Mouse (Mus musculus) hindbrain, embryonic 15.5 days (tissue): Measurements from ENCODE around the gene Pde3a. TPM values are rescaled to one million over a fixed set of nuclear protein-coding genes. Genes with fewer than 3 reads are reported as not detected.
"Not testable (repeated sequence)": the region's sequence is repeated elsewhere in the genome, so short reads cannot be mapped to it uniquely, and the experiment has no call there.

Experiments
- ATAC-seq: fragments of 200-750 bp; cut with Nextera tagmentation; 2 replicates; pipeline ENCODE4 v1.8.0; 2017; ENCODE audit warnings: low read depth, moderate number of reproducible peaks, moderate TSS enrichment; ENCODE audit not compliant: low FRiP score
- H3K27ac ChIP-seq: fragments of 300-500 bp; sonication (generic); replicated peaks from 2 replicates; pipeline ENCODE4 v1.5.1; 2015; ENCODE audit warnings: mild to moderate bottlenecking, inconsistent platforms
- H3K27me3 ChIP-seq: fragments of 300-500 bp; sonication (generic); 2 replicates; pipeline ENCODE4 v1.6.1; 2015; ENCODE audit warnings: control low read depth, inconsistent platforms
- H3K36me3 ChIP-seq: fragments of 300-500 bp; sonication (generic); 2 replicates; pipeline ENCODE4 v1.6.1; 2015; ENCODE audit warnings: control low read depth, inconsistent platforms
- H3K4me1 ChIP-seq: fragments of 300-500 bp; sonication (generic); replicated peaks from 2 replicates; pipeline ENCODE4 v1.6.1; 2015; ENCODE audit warnings: control low read depth, inconsistent platforms
- H3K4me2 ChIP-seq: fragments of 300-500 bp; sonication (generic); 2 replicates; pipeline ENCODE4 v1.6.1; 2015; ENCODE audit warnings: moderate library complexity, mild to moderate bottlenecking, inconsistent platforms
- H3K4me3 ChIP-seq: fragments of 300-500 bp; sonication (generic); 2 replicates; pipeline ENCODE4 v1.5.1; 2015; ENCODE audit warnings: mild to moderate bottlenecking, inconsistent platforms
- H3K9ac ChIP-seq: fragments of 300-500 bp; sonication (generic); 2 replicates; pipeline ENCODE4 v1.6.1; 2015; ENCODE audit warnings: inconsistent platforms
- H3K9me3 ChIP-seq: fragments of 300-500 bp; sonication (generic); 2 replicates; pipeline ENCODE4 v1.6.1; 2016; ENCODE audit warnings: control low read depth, inconsistent platforms
- WGBS: fragments of 180-500 bp; shearing (Covaris S2); methylation state at CpG from one replicate; pipeline ENCODE4 v1.1.7; 2015; 5-methylcytosine and 5-hydroxymethylcytosine counted together
- polyA plus RNA-seq: library from polyadenylated mRNA; unstranded; fragments of >200 nt; fragmentation: Nextera tagmentation; extraction: Ambion mirVana; gene quantifications from 2 replicates; pipeline ENCODE4 v1.2.1, GENCODE M21; 2015

The Pde3a gene
- polyA plus RNA-seq, 1 experiment from 2014 or later: 2.5 TPM

DNA sequence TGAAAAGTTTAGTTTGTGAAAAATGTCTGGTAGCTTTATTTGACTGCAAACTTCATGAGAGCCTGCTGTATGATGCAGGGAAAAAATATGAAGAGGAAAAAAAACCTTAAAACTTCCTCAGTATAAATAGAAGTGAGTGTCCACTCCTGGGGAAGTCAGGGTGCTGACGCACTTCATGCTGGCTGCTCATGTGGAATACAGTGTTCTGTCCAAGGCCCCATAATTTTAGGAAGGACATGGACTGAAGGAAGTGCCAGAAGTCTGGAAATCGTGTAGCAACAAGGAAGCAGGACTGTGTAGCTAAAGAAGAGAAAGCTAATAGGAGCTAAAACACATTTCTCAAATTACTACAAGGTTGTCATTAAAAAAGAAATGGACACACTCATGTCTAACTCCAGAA lies 59.4 kb downstream of the Pde3a start:
- Histone ChIP-seq H3K4me3 (no peak overlapping the region), H3K4me2 (no peak overlapping the region), H3K9ac (no peak overlapping the region), H3K36me3 (no peaks in the 10 kb centered on the region), H3K27ac (no peak overlapping the region), H3K9me3 (no peaks in the 10 kb centered on the region), H3K27me3 (no peaks in the 10 kb centered on the region), H3K4me1 (no peaks in the 10 kb centered on the region)
- no peak for ATAC-seq
- WGBS: 84% methylated on average over 2 of the region's 2 CpGs

GRCm38 (mm10) chr6:141309872-141310271 lies 60.8 kb downstream of the Pde3a start:
- ATAC-seq: no peak
- Histone ChIP-seq H3K27me3 (no peaks in the 10 kb centered on the region), H3K27ac (no peak overlapping the region), H3K4me3 (no peak overlapping the region), H3K9ac (no peak overlapping the region), H3K4me1 (no peaks in the 10 kb centered on the region), H3K4me2 (no peak overlapping the region), H3K36me3 (no peaks in the 10 kb centered on the region), H3K9me3 (no peaks in the 10 kb centered on the region)
- WGBS: 38% methylated on average over 3 of the region's 3 CpGs

DNA sequence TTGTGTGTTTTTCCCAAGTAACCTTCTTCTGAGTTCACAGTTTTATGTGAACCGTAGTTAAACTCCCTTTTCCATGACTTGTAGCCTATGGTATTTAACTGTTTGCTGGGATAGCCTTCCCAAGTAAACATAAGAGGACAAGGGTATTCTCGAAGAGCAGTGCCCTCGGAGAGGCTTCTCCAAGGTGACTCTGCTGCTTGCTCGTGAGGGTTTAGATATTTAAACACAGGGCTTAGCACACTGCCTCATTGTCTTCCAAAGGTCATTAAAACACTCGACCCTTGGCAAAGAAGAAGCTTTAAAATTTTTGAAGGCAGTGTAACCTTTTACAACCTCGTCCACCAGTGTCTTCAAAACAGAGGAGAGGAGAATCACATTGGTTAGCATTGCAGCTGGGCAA lies 61.3 kb downstream of the Pde3a start:
- H3K27ac ChIP-seq: no peak overlapping the region
- H3K9me3 ChIP-seq: no peaks in the 10 kb centered on the region
- 66% methylated on average over 6 of the region's 6 CpGs for WGBS
- H3K36me3 ChIP-seq: no peaks in the 10 kb centered on the region
- ATAC-seq: no peak
- no peaks in the 10 kb centered on the region for H3K27me3 ChIP-seq
- H3K4me2 ChIP-seq: no peak overlapping the region
- H3K4me1 ChIP-seq: no peaks in the 10 kb centered on the region
- H3K4me3 ChIP-seq: no peak overlapping the region
- H3K9ac ChIP-seq: no peak overlapping the region

GRCm38 (mm10) chr6:141311615-141312014 lies 62.5 kb downstream of the Pde3a start:
- Histone ChIP-seq H3K27me3 (no peaks in the 10 kb centered on the region), H3K9ac (no peak overlapping the region), H3K4me3 (no peak overlapping the region), H3K27ac (no peak overlapping the region), H3K9me3 (no peaks in the 10 kb centered on the region), H3K4me1 (no peaks in the 10 kb centered on the region), H3K4me2 (no peak overlapping the region), H3K36me3 (no peaks in the 10 kb centered on the region)
- no peak for ATAC-seq
- WGBS: 88% methylated on average over 6 of the region's 6 CpGs

- H3K4me1 ChIP-seq: no peaks in the 10 kb centered on the region
- no peak overlapping the region for H3K4me2 ChIP-seq
- H3K9ac ChIP-seq: no peak overlapping the region
- H3K27ac ChIP-seq: no peak overlapping the region
- H3K4me3 ChIP-seq: no peak overlapping the region
- no peaks in the 10 kb centered on the region for H3K9me3 ChIP-seq
- H3K27me3 ChIP-seq: no peaks in the 10 kb centered on the region
- no peak for ATAC-seq
- H3K36me3 ChIP-seq: no peaks in the 10 kb centered on the region
- WGBS: 93% methylated on average over 4 of the region's 4 CpGs
Measured at GRCm38 (mm10) chr6:141313112-141313511, 64.0 kb downstream of the Pde3a start.

DNA sequence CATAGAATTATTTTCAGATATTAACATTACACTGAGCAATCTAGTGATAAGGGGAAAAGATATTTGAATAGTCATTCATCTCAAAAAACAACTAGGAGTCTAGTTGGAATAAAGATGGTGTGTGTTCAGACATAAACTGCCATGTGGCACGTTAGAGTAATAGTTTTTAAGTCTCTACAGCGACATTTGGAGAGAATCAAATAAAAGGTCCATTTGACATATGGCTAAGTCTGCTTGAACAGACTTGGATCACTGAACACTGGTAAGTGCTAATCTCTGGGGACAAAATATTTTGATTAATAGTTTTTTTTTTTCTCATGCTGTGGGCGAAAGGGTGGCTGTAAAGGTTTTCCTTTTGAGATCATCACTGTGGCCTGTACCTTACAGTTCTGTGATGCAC lies 69.4 kb downstream of the Pde3a start:
- no peaks in the 10 kb centered on the region for H3K27me3 ChIP-seq
- H3K4me3 ChIP-seq: no peak overlapping the region
- H3K27ac ChIP-seq: no peak overlapping the region
- H3K9ac ChIP-seq: no peak overlapping the region
- no peak for ATAC-seq
- H3K4me1 ChIP-seq: no peaks in the 10 kb centered on the region
- no peak overlapping the region for H3K4me2 ChIP-seq
- no peaks in the 10 kb centered on the region for H3K36me3 ChIP-seq
- 63% methylated on average over 3 of the region's 3 CpGs for WGBS
- no peaks in the 10 kb centered on the region for H3K9me3 ChIP-seq

DNA sequence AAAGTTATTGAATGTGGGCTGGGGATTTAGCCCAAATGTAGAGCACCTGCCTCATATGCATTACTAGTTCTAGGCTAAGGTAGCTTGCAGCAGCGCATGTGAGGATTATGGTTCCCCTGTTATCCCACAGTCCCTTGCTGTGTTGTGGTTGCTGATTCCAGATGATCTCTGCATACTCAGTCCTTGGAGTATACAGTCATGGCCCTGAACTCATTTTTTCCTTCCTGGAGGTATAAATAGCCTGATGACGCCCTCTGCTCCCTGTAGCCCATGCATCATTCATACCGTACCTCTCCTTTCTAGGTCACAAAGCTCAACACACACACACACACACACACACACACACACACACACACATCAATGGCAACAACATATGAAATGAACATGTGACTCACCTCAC lies 72.2 kb downstream of the Pde3a start:
- Histone ChIP-seq H3K4me2 (no peak overlapping the region), H3K9ac (no peak overlapping the region), H3K4me3 (no peak overlapping the region), H3K27me3 (no peaks in the 10 kb centered on the region), H3K27ac (no peak overlapping the region), H3K36me3 (no peaks in the 10 kb centered on the region), H3K9me3 (no peaks in the 10 kb centered on the region), H3K4me1 (no peaks in the 10 kb centered on the region)
- 93% methylated on average over 3 of the region's 3 CpGs for WGBS
- ATAC-seq: no peak

DNA sequence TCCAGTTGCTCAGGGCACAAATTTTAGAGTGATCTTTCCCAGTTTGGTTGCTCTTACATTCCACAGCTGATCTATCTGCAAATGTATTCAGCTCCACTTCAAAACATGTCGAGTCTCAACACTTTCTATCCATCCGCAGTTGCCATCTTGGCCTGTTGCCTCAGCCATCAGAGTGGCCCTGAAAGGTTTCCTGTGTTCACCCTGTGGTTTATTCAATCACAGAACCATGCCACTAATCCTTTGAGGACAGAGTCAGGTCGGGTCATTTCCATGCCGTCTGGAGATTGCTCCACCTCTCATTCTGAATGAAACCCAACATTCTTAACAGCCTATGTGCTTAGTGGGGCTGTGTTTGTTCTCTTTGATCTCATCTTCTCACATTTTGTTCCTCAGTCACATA lies 73.9 kb downstream of the Pde3a start:
- no peaks in the 10 kb centered on the region for H3K9me3 ChIP-seq
- H3K27me3 ChIP-seq: no peaks in the 10 kb centered on the region
- WGBS: 70% methylated on average over 4 of the region's 4 CpGs
- H3K9ac ChIP-seq: no peak overlapping the region
- H3K27ac ChIP-seq: no peak overlapping the region
- no peaks in the 10 kb centered on the region for H3K4me1 ChIP-seq
- no peak overlapping the region for H3K4me3 ChIP-seq
- no peaks in the 10 kb centered on the region for H3K36me3 ChIP-seq
- no peak for ATAC-seq
- no peak overlapping the region for H3K4me2 ChIP-seq

- not testable (repeated sequence) for H3K27ac ChIP-seq, H3K4me1 ChIP-seq, H3K36me3 ChIP-seq, H3K4me3 ChIP-seq, H3K9me3 ChIP-seq, H3K27me3 ChIP-seq, ATAC-seq, H3K4me2 ChIP-seq, H3K9ac ChIP-seq
- 96% methylated on average over 2 of the region's 2 CpGs for WGBS
Measured at GRCm38 (mm10) chr6:141327134-141327533, 78.1 kb downstream of the Pde3a start.

GRCm38 (mm10) chr6:141328071-141328470 lies 79.0 kb downstream of the Pde3a start:
- no peaks in the 10 kb centered on the region for H3K4me1 ChIP-seq
- no peak overlapping the region for H3K4me3 ChIP-seq
- no peak for ATAC-seq
- H3K9ac ChIP-seq: no peak overlapping the region
- no peak overlapping the region for H3K27ac ChIP-seq
- no peaks in the 10 kb centered on the region for H3K36me3 ChIP-seq
- no peaks in the 10 kb centered on the region for H3K27me3 ChIP-seq
- H3K4me2 ChIP-seq: no peak overlapping the region
- WGBS: 90% methylated on average over 3 of the region's 3 CpGs
- no peaks in the 10 kb centered on the region for H3K9me3 ChIP-seq

DNA sequence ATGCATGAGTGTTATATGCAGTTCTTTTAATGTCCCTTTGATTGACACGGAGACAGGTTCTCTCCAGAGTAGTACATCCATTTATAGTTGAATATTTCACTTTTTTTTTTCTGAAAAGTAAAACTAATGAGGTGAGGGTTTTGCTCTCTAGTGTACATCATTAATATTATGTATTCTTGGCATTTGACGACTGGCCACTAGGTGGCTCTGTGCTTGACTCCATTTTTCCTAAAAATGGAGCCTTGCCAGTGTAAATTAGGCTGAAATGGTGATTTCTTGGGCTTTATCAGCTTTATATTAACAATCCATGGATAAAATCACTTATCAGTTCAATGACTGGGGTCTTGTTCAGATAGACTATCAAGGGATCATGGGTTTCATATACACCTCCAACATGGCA lies 82.4 kb downstream of the Pde3a start:
- Histone ChIP-seq H3K4me1 (no peaks in the 10 kb centered on the region), H3K4me3 (no peak overlapping the region), H3K4me2 (no peak overlapping the region), H3K27me3 (no peaks in the 10 kb centered on the region), H3K27ac (no peak overlapping the region), H3K36me3 (no peaks in the 10 kb centered on the region), H3K9ac (no peak overlapping the region), H3K9me3 (no peaks in the 10 kb centered on the region)
- 54% methylated on average over 2 of the region's 2 CpGs for WGBS
- no peak for ATAC-seq

GRCm38 (mm10) chr6:141332613-141333165 lies 83.6 kb downstream of the Pde3a start:
- WGBS: 90% methylated on average over 4 of the region's 4 CpGs
- no peak overlapping the region for H3K4me3 ChIP-seq
- H3K9ac ChIP-seq: no peak overlapping the region
- H3K27ac ChIP-seq: no peak overlapping the region
- ATAC-seq: no peak
- no peaks in the 10 kb centered on the region for H3K4me1 ChIP-seq
- H3K36me3 ChIP-seq: no peaks in the 10 kb centered on the region
- H3K9me3 ChIP-seq: no peaks in the 10 kb centered on the region
- H3K4me2 ChIP-seq: no peak overlapping the region
- no peaks in the 10 kb centered on the region for H3K27me3 ChIP-seq

GRCm38 (mm10) chr6:141333245-141333644 lies 84.2 kb downstream of the Pde3a start:
- no peak for ATAC-seq
- H3K27ac ChIP-seq: no peak overlapping the region
- H3K27me3 ChIP-seq: no peaks in the 10 kb centered on the region
- 44% methylated on average over 3 of the region's 3 CpGs for WGBS
- no peak overlapping the region for H3K4me2 ChIP-seq
- no peaks in the 10 kb centered on the region for H3K4me1 ChIP-seq
- H3K36me3 ChIP-seq: no peaks in the 10 kb centered on the region
- H3K9me3 ChIP-seq: no peaks in the 10 kb centered on the region
- H3K9ac ChIP-seq: no peak overlapping the region
- no peak overlapping the region for H3K4me3 ChIP-seq
